Mouse (Mus musculus) spleen, postnatal 36 days (tissue): ENCODE data around the gene Eef2kmt.
A peak's percentile ranks its signal among the peaks of the same experiment; 100 is the strongest.
"Not testable (repeated sequence)": the region's sequence is repeated elsewhere in the genome, so short reads cannot be mapped to it uniquely, and the experiment has no call there.

ENCODE experiments used
- DNase-seq, 2 experiments: peaks; one replicate each; pipeline ENCODE4 v3.0.0; 2022; ENCODE audit warnings: low spot score in 2 of 2, mixed read lengths in 1 of 2

Gene Eef2kmt

GRCm38 (mm10) chr16:5226534-5226933 lies 29.2 kb downstream of the Eef2kmt start:
- DNase-seq = not testable (repeated sequence)

- DNase-seq = no peak
These were observed 33.6 kb downstream of the Eef2kmt start, which contains the start of gene AU021092 for GRCm38 (mm10) chr16:5222140-5222539. AU021092 (minus strand) TSS chr16:5222299.

GRCm38 (mm10) chr16:5221403-5221802 lies 34.4 kb downstream of the Eef2kmt start:
- DNase-seq = no peak

- no peak for DNase-seq
These were observed 38.2 kb downstream of the Eef2kmt start for GRCm38 (mm10) chr16:5217341-5218133.

DNA sequence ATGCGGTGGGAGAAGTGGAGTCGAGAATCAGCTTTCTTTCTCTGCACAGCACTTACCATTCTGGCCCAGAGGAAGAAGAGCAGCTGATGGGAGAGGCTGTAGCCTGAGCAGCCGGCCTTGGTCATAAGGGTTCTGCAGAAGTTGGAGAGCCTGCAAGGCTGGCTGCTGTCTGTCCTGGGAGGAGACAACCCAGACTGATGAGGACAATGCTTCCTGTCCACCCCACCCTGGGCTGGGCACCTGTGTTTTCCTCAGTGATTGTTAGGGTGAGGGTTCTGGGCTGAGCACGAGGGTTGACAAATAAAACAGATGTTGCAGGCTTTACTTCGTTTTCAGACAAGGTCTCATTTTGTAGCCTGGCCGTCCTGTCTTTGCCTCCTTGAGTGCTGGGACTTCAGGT lies 39.1 kb downstream of the Eef2kmt start:
- no peak for DNase-seq

- no peak for DNase-seq
These were observed 41.7 kb downstream of the Eef2kmt start for GRCm38 (mm10) chr16:5214126-5214525.

- DNase-seq = no peak
These were observed 43.6 kb downstream of the Eef2kmt start for GRCm38 (mm10) chr16:5212150-5212549.

DNA sequence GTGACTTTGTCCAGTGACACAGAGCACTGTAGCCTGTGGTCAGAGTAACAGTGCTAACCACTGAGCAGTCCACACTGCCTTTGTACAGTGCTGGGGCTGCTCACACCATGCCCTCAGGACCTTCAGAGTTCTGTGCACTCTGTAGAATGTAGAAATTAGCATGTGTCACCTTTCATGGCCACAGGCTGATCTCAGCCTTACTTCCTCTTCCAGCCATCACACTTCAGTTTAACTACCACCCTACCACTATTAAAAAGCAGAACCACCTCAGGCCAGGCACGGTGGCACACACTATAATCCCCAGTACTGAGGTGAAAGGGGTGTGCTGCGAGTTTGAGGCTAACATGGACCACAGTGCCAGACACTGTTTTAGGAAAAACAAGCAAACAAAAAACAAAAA lies 45.4 kb downstream of the Eef2kmt start:
- DNase-seq = peak; percentile 37 to 42

GRCm38 (mm10) chr16:5206051-5206450 lies 49.7 kb downstream of the Eef2kmt start:
- no peak for DNase-seq

GRCm38 (mm10) chr16:5205431-5205970 lies 50.3 kb downstream of the Eef2kmt start:
- DNase-seq = no peak

DNA sequence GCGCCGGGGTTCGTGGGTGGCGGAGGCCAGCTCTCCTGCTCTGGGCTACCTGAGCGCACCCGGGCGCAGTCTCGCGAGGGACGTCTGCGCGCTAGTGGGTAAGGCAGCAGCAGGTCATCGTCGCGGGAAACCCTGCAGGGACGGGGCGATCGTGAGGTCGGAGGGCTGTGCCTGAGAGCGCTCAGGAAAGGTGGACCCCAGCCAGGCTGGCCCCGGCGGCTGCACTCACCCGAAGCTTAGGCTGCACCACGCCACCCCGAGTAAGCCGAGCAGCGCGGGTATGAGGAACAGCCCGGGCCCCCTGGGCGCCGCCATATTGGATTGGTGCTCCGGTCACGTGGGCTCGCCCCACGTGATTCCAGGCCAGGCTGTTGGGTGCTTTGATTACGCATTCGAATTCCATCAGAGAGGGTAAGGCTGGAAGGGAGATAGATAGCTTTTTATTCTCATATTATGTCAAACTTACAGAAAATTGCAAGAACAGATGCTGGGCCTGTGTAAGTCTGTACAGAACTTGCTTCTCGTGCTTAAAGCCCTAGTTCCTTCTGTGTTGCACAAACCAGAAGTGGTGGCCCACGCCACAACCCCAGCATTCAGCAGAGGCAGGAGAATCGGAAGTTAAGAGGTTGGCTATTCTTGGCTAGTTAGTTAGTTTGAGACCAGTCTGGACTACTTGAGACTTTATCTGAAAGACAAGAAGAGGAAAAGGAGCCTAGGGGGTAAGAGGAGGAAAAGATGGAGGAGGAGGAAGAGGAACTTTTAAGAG lies 51.9 kb downstream of the Eef2kmt start, which contains the start of gene Nagpa:
Nagpa (minus strand) TSS at position 345 of the 766 bp plus-strand sequence.
- DNase-seq = peak; percentile 70 to 76

- DNase-seq = peak; percentile 20 to 22
These were observed 52.6 kb downstream of the Eef2kmt start for GRCm38 (mm10) chr16:5203200-5203599.

DNA sequence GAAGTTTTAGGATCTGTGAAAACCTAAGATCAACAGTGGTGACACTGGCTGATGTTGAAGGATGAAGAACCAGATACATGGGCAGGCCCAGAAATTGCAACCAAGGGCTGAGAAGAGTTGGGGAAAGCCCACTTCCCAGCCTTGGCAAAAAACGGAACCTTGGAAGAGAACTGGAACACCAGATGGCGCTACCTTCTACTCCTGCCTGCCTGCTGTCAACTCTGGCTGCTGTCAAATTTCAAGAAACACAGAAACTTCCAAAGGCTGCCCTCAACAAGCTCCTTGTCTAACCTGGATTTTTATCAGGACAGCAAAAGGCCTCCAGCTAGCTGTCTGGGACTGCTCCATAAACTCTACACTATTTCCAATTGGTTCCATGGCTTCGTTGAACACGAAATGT lies 53.1 kb downstream of the Eef2kmt start:
- peak; percentile 27 to 38 for DNase-seq

- peak; percentile 19 to 42 for DNase-seq
These were observed 60.7 kb downstream of the Eef2kmt start for GRCm38 (mm10) chr16:5195080-5195479.
